Mouse (Mus musculus) midbrain, embryonic 12.5 days (tissue): ENCODE measurements around the gene Mapk8ip3. TPM values are rescaled to one million over a fixed set of nuclear protein-coding genes. Genes with fewer than 3 reads are reported as not detected.

Experiments used
- ATAC-seq: fragments of 200-750 bp; cut with Nextera tagmentation; 2 replicates; pipeline ENCODE4 v1.8.0; 2017; ENCODE audit warnings: low read depth, moderate TSS enrichment, moderate library complexity; ENCODE audit not compliant: low FRiP score
- H3K27ac ChIP-seq: fragments of 300-500 bp; sonication (generic); replicated peaks from 2 replicates; pipeline ENCODE4 v1.5.1; 2016; ENCODE audit warnings: mild to moderate bottlenecking
- H3K27me3 ChIP-seq: fragments of 300-500 bp; sonication (generic); 2 replicates; pipeline ENCODE4 v1.6.1; 2016; ENCODE audit warnings: mild to moderate bottlenecking
- H3K36me3 ChIP-seq: fragments of 300-500 bp; sonication (generic); 2 replicates; pipeline ENCODE4 v1.6.1; 2016
- H3K4me1 ChIP-seq: fragments of 300-500 bp; sonication (generic); 2 replicates; pipeline ENCODE4 v1.6.1; 2016
- H3K4me2 ChIP-seq: fragments of 300-500 bp; sonication (generic); replicated peaks from 2 replicates; pipeline ENCODE4 v1.6.1; 2016; ENCODE audit warnings: mild to moderate bottlenecking, moderate library complexity
- H3K4me3 ChIP-seq: fragments of 300-500 bp; sonication (generic); 2 replicates; pipeline ENCODE4 v1.5.1; 2016; ENCODE audit warnings: mild to moderate bottlenecking
- H3K9ac ChIP-seq: fragments of 300-500 bp; sonication (generic); replicated peaks from 2 replicates; pipeline ENCODE4 v1.6.1; 2016; ENCODE audit warnings: mild to moderate bottlenecking, moderate library complexity
- H3K9me3 ChIP-seq: fragments of 300-500 bp; sonication (generic); 2 replicates; pipeline ENCODE4 v1.6.1; 2016; ENCODE audit warnings: mild to moderate bottlenecking
- WGBS: fragments of 180-500 bp; shearing (Covaris S2); methylation state at CpG from one replicate; pipeline ENCODE4 v1.1.7; 2016; 5-methylcytosine and 5-hydroxymethylcytosine counted together
- polyA plus RNA-seq: library from polyadenylated mRNA; unstranded; fragments of >200 nt; fragmentation: Nextera tagmentation; extraction: Ambion mirVana; gene quantifications from 2 replicates; pipeline ENCODE4 v1.2.1, GENCODE M21; 2016

The Mapk8ip3 gene
- polyA plus RNA-seq, 1 experiment from 2014 or later: 80.0 TPM

DNA sequence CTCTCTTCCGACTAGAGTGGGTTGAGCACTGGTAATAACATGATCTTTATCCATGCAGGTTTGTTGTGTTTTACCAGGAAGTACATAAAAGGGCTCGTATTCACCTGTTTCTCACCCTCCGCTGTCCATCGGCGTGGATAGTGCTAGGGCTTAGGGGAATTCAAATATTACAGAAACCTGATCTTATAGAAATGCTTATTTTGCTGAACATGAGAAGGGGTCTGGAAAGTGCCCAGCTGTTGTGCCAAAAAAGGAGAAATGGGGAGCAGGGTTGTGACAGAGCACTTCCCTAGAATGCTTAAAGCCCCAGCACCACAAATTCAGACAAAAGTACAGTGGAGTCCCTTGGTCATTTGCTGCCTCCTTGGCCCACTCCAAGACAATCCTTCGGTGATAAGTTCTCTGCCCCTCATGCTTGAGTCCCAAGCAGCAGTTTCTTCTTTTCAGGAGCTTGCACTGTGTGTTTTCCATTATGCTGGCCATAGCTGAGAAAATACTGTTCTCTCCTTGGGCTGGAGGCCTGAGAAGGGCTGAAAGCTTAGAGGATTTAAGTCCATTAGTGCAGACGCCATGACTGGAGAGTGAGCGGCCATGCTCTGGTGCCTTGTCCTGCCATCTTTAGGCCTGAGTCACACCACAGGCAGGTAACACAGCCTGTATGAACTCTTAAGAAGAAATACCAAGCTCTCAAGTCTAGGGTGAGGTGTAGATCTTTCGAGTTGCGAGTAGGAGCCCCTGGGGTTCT is 85.2 kb downstream of the Mapk8ip3 start:
- peak overlapping the region; percentile 78 for H3K4me3 ChIP-seq
- H3K36me3 ChIP-seq: peaks cover 14% of the 10 kb centered on the region
- ATAC-seq: no peak
- peaks cover 12% of the 10 kb centered on the region for H3K27me3 ChIP-seq
- 78% methylated on average over 10 of the region's 10 CpGs for WGBS
- no peaks in the 10 kb centered on the region for H3K9me3 ChIP-seq
- peaks cover 21% of the 10 kb centered on the region for H3K4me1 ChIP-seq
- peak overlapping the region; percentile 75 for H3K9ac ChIP-seq
- peak overlapping the region; percentile 94 for H3K4me2 ChIP-seq
- H3K27ac ChIP-seq: no peak overlapping the region

DNA sequence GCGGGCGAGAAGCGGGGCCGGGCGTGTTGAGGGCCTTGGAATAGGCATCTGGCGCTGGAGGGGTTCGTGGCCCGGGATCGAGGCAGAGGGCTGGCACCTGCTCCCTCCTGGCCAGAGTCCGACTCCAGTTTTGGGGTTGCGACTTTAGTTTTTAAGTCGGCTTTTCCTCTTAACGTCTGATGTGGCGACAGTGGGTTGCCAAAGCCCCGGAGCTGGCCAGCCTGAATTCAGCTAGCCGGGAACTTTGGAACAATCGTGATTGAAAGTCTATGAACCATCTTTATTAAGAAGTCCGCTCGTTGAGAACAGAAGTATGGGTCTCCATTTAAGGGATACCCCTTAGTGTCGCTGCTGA is 86.0 kb downstream of the Mapk8ip3 start:
- H3K9ac ChIP-seq: peak overlapping the region; percentile 75
- peaks cover 12% of the 10 kb centered on the region for H3K27me3 ChIP-seq
- no peaks in the 10 kb centered on the region for H3K9me3 ChIP-seq
- 1% methylated on average over 20 of the region's 20 CpGs for WGBS
- peak overlapping the region; percentile 94 for H3K4me2 ChIP-seq
- peaks cover 21% of the 10 kb centered on the region for H3K4me1 ChIP-seq
- peak overlapping the region; percentile 78 for H3K4me3 ChIP-seq
- peak overlapping the region; percentile 94; the same call in 1 of the 2 replicates for H3K27ac ChIP-seq
- peaks cover 10% of the 10 kb centered on the region for H3K36me3 ChIP-seq
- ATAC-seq: no peak

DNA sequence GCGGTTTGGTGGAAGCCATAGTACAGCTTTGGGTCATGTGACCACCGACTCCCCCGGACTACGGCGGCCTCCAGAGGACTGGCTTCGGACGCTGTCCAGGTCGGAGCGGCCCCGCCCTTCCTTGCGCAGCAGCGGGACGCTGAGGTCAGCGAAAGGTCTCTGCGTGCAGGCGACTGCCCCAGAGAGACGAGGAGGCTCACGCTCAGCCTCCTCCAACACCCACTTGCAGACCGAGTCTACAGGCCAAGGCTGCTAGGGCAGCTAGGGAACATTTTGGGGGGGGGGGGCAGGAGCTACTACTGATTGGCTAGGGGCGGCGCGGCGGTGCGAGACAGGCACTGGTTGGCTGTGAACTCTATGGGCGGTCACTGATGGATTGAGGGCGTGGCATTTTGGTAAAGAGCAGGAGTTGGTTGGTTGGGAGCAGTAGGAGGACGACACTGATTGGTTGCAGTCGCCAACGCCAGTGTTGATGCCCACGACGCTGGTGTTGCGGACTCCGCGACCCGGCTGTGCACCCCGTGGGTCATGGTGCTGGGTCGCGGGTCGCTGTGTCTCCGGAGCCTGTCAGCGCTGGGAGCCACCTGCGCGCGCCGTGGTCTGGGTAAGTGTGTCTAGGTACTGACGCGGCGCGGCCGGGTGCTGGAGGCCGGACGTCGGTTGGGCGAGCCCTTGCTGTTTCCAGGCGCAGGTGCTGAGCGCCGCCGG is 86.6 kb downstream of the Mapk8ip3 start, which contains the start of gene Fahd1:
Gene Fahd1, minus strand, starts transcription at position 300 of the 708 bp plus-strand sequence.
- Histone ChIP-seq H3K4me1 (peaks cover 21% of the 10 kb centered on the region), H3K27ac (peak within 1 kb of the TSS; percentile 94), H3K9me3 (no peaks in the 10 kb centered on the region), H3K4me2 (peak within 1 kb of the TSS; percentile 94), H3K9ac (peak within 1 kb of the TSS; percentile 75), H3K4me3 (peak within 1 kb of the TSS; percentile 78), H3K36me3 (peaks cover 7% of the 10 kb centered on the region), H3K27me3 (peaks cover 12% of the 10 kb centered on the region)
- ATAC-seq: peak; percentile 100
- WGBS: 0% methylated on average over 58 of the region's 58 CpGs

DNA sequence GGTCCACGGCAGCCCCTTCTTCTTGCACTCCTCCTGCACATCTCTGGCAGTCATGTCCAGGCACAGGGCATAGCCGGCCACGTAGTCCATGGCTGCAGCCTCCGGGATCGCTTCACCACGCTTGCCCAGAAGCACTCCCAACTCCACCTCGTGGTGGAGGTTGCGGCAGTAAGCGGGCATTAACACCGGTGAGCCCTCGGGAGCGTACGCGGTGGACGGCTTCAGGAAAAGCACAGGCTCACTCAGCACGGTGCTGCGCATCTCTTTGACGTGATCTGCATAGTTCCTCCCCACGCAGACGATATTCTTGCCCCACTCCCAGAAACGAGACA is 87.1 kb downstream of the Mapk8ip3 start:
- Histone ChIP-seq H3K9ac (peak overlapping the region; percentile 67), H3K4me3 (peak overlapping the region; percentile 78), H3K4me1 (peaks cover 21% of the 10 kb centered on the region), H3K4me2 (peak overlapping the region; percentile 94), H3K27ac (peak overlapping the region; percentile 94), H3K9me3 (no peaks in the 10 kb centered on the region), H3K36me3 (peaks cover 7% of the 10 kb centered on the region), H3K27me3 (peaks cover 12% of the 10 kb centered on the region)
- 0% methylated on average over 21 of the region's 21 CpGs for WGBS
- peak; percentile 55 for ATAC-seq

DNA sequence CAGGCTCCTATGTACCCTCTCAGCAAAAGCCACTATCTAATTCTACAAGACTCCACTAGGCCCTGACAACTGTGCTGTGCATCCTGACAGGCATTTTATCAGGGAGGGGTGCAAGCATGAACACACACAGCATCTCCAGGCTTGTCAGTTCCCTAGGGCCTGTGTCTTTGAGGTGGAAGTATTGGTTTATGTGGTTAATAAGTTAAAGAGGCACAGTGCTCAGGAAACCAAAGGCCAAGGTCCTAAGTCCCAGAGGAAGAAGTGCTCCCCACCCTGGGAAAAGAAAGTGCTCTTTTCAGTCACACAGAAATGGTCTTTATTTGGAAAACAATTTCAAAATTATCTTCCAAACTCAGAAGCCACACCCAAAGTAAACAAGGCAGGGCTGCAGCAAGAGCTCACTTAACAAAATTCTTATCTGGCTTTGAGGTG is 88.2 kb downstream of the Mapk8ip3 start:
- Histone ChIP-seq H3K9ac (no peak overlapping the region), H3K27ac (no peak overlapping the region), H3K27me3 (peaks cover 16% of the 10 kb centered on the region), H3K4me2 (peak overlapping the region; percentile 94), H3K4me3 (no peak overlapping the region), H3K36me3 (peaks cover 5% of the 10 kb centered on the region), H3K4me1 (peaks cover 21% of the 10 kb centered on the region), H3K9me3 (no peaks in the 10 kb centered on the region)
- no peak for ATAC-seq

DNA sequence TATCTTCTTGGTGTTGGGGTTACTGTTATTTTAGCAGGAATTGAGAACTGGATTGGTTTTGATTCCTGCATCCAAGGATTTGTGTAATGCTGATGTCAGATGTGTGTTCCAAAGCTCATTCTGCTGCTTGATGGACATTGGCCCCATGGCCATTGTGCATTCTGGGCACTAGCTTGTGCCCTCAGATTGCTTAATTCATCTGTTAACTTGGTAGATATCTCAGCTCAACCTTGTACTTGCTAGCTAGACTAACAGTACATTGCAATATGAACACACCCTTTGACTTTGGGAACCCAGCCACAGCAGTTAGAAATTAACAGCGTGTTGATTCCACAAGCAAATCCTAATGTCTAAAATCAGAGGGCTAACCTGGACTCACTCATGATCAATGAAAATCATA is 89.4 kb downstream of the Mapk8ip3 start:
- H3K36me3 ChIP-seq: no peaks in the 10 kb centered on the region
- H3K27me3 ChIP-seq: peaks cover 16% of the 10 kb centered on the region
- H3K4me1 ChIP-seq: peaks cover 21% of the 10 kb centered on the region
- no peak overlapping the region for H3K4me3 ChIP-seq
- 94% methylated on average over 1 of the region's 1 CpGs for WGBS
- H3K4me2 ChIP-seq: no peak overlapping the region
- no peak overlapping the region for H3K27ac ChIP-seq
- ATAC-seq: no peak
- H3K9ac ChIP-seq: no peak overlapping the region
- H3K9me3 ChIP-seq: no peaks in the 10 kb centered on the region

DNA sequence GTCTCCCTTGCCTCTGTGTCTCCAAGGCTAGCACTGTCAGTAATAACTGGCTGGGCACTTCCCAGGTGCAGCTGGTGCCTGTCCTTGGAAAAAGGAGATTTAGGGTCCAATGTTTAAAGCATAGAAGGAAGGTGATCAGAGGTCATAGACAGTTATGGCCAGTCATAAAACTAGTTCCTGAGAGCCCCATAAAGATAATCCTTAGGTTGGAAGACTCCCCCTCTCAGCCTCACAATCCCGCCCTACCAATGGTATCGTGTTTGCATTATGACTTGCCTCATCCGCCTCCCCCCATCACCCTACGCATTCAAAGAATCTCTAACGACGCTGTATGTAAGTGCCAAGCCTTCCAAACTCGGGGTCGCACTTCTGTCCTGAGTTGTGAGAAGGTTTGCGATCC is 92.3 kb downstream of the Mapk8ip3 start:
- Histone ChIP-seq H3K4me3 (no peak overlapping the region), H3K9me3 (no peaks in the 10 kb centered on the region), H3K4me1 (peaks cover 12% of the 10 kb centered on the region), H3K27ac (no peak overlapping the region), H3K36me3 (no peaks in the 10 kb centered on the region), H3K4me2 (no peak overlapping the region), H3K9ac (no peak overlapping the region), H3K27me3 (0 out of 2 replicates have a peak, but pooled peaks cover 14% of the 10 kb centered on the region)
- no peak for ATAC-seq
- 65% methylated on average over 9 of the region's 9 CpGs for WGBS

DNA sequence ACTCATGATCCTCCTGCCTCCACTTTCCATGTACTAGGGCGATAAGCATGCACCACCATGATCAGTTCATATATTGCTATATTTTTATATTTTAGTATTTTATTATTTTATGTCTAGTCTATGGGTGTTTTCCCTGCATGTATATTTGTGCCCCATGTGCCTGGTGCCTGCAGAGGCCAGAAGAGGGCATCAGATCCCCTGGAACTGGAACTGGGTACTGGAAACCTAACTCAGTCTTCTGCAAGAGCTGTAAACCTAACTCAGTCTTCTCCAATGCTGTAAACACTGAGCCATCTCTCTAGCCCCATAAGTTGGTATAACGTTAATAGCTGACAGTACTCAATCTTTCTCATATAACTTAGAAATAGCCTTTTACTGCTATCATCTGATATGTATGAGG is 94.1 kb downstream of the Mapk8ip3 start:
- no peak overlapping the region for H3K4me2 ChIP-seq
- H3K27me3 ChIP-seq: 0 out of 2 replicates have a peak, but pooled peaks cover 18% of the 10 kb centered on the region
- H3K4me3 ChIP-seq: no peak overlapping the region
- H3K9ac ChIP-seq: no peak overlapping the region
- 56% methylated on average over 2 of the region's 2 CpGs for WGBS
- H3K36me3 ChIP-seq: no peaks in the 10 kb centered on the region
- ATAC-seq: no peak
- H3K27ac ChIP-seq: no peak overlapping the region
- no peaks in the 10 kb centered on the region for H3K9me3 ChIP-seq
- H3K4me1 ChIP-seq: no peaks in the 10 kb centered on the region

Other genes starting within 250 kb of the Mapk8ip3 start
- gene Syngr3, start 247.0 kb downstream of the Mapk8ip3 start, polyA plus RNA-seq: 27.6 and 31.7 TPM in 2 replicates
- 43.9 and 48.4 TPM in 2 replicates for gene Gfer, start 240.8 kb downstream of the Mapk8ip3 start, polyA plus RNA-seq
- 1.7 and 2.2 TPM in 2 replicates for gene Noxo1, start 240.7 kb downstream of the Mapk8ip3 start, polyA plus RNA-seq
- gene Tbl3, start 229.3 kb downstream of the Mapk8ip3 start, polyA plus RNA-seq: 86.8 and 97.6 TPM in 2 replicates
- 0.24 TPM in 1 of 2 replicates, not detected in the other for gene Rnf151, start 218.9 kb downstream of the Mapk8ip3 start, polyA plus RNA-seq
- 892 and 929 TPM in 2 replicates for gene Rps2, start 218.9 kb downstream of the Mapk8ip3 start, polyA plus RNA-seq
- 201 and 205 TPM in 2 replicates for gene Ndufb10, start 212.5 kb downstream of the Mapk8ip3 start, polyA plus RNA-seq
- gene Rpl3l, start 209.2 kb downstream of the Mapk8ip3 start, polyA plus RNA-seq: not detected in 2 replicates
- 18.4 and 20.8 TPM in 2 replicates for gene Msrb1, start 200.3 kb downstream of the Mapk8ip3 start, polyA plus RNA-seq
- 0.41 and 0.63 TPM in 2 replicates for gene Hs3st6, start 184.0 kb downstream of the Mapk8ip3 start, polyA plus RNA-seq
- gene Meiob, start 132.7 kb downstream of the Mapk8ip3 start, polyA plus RNA-seq: not detected in 2 replicates
- 29.4 and 31.2 TPM in 2 replicates for gene Hagh, start 96.8 kb downstream of the Mapk8ip3 start, polyA plus RNA-seq
- 18.1 and 20.5 TPM in 2 replicates for gene Fahd1, start 86.6 kb downstream of the Mapk8ip3 start, polyA plus RNA-seq
- gene Igfals, start 71.0 kb downstream of the Mapk8ip3 start, polyA plus RNA-seq: 0.17 and 0.27 TPM in 2 replicates
- 64.0 and 70.3 TPM in 2 replicates for gene Nubp2, start 50.6 kb downstream of the Mapk8ip3 start, polyA plus RNA-seq
- gene Spsb3, start 50.3 kb downstream of the Mapk8ip3 start, polyA plus RNA-seq: 52.8 and 52.9 TPM in 2 replicates
- 42.6 and 43.6 TPM in 2 replicates for gene Eme2, start 41.9 kb downstream of the Mapk8ip3 start, polyA plus RNA-seq
- 88.0 and 89.8 TPM in 2 replicates for gene Mrps34, start 41.9 kb downstream of the Mapk8ip3 start, polyA plus RNA-seq
- gene Nme3, start 40.5 kb downstream of the Mapk8ip3 start, polyA plus RNA-seq: 43.2 and 54.2 TPM in 2 replicates
- 279 and 292 TPM in 2 replicates for gene Jpt2, start 23.7 kb upstream of the Mapk8ip3 start, polyA plus RNA-seq
- gene Cramp1l, start 78.8 kb upstream of the Mapk8ip3 start, polyA plus RNA-seq: 12.8 and 15.0 TPM in 2 replicates
- gene Ift140, start 79.1 kb upstream of the Mapk8ip3 start, polyA plus RNA-seq: 28.4 and 28.6 TPM in 2 replicates
- gene Tmem204, start 146.6 kb upstream of the Mapk8ip3 start, polyA plus RNA-seq: 10.1 and 10.4 TPM in 2 replicates
- 45.5 and 46.3 TPM in 2 replicates for gene Telo2, start 179.0 kb upstream of the Mapk8ip3 start, polyA plus RNA-seq
- not detected in 2 replicates for gene Ptx4, start 183.8 kb upstream of the Mapk8ip3 start, polyA plus RNA-seq
- 26.8 and 28.7 TPM in 2 replicates for gene Clcn7, start 196.4 kb upstream of the Mapk8ip3 start, polyA plus RNA-seq
- not detected in 2 replicates for gene Ccdc154, start 225.5 kb upstream of the Mapk8ip3 start, polyA plus RNA-seq
- gene Gm38655, start 238.5 kb upstream of the Mapk8ip3 start, polyA plus RNA-seq: not detected in 2 replicates
- 33.4 and 33.6 TPM in 2 replicates for gene BC003965, start 247.6 kb upstream of the Mapk8ip3 start, polyA plus RNA-seq